Mouse (Mus musculus) limb, embryonic 15.5 days (tissue): ENCODE data around the gene Frzb. TPM values are rescaled to one million over a fixed set of nuclear protein-coding genes. Genes with fewer than 3 reads are reported as not detected.

Source experiments
- ATAC-seq: fragments of 200-750 bp; cut with Nextera tagmentation; 2 replicates; pipeline ENCODE4 v1.8.0; 2017; ENCODE audit warnings: low read depth, moderate TSS enrichment; ENCODE audit not compliant: insufficient number of reproducible peaks, low FRiP score, low TSS enrichment
- H3K27ac ChIP-seq: fragments of 300-500 bp; sonication (generic); 2 replicates; pipeline ENCODE4 v1.5.1; 2015; ENCODE audit warnings: moderate library complexity, mild to moderate bottlenecking, inconsistent platforms
- H3K27me3 ChIP-seq: fragments of 300-500 bp; sonication (generic); 2 replicates; pipeline ENCODE4 v1.6.1; 2015; ENCODE audit warnings: inconsistent platforms
- H3K36me3 ChIP-seq: fragments of 300-500 bp; sonication (generic); 2 replicates; pipeline ENCODE4 v1.6.1; 2015; ENCODE audit warnings: inconsistent platforms
- H3K4me1 ChIP-seq: fragments of 300-500 bp; sonication (generic); 2 replicates; pipeline ENCODE4 v1.6.1; 2015; ENCODE audit warnings: inconsistent platforms
- H3K4me2 ChIP-seq: fragments of 300-500 bp; sonication (generic); 2 replicates; pipeline ENCODE4 v1.6.1; 2015; ENCODE audit warnings: mild to moderate bottlenecking, inconsistent platforms
- H3K4me3 ChIP-seq: fragments of 300-500 bp; sonication (generic); 2 replicates; pipeline ENCODE4 v1.5.1; 2015; ENCODE audit warnings: mild to moderate bottlenecking, inconsistent platforms
- H3K9ac ChIP-seq: fragments of 300-500 bp; sonication (generic); 2 replicates; pipeline ENCODE4 v1.6.1; 2015; ENCODE audit warnings: inconsistent platforms
- H3K9me3 ChIP-seq: fragments of 300-500 bp; sonication (generic); 2 replicates; pipeline ENCODE4 v1.6.1; 2016; ENCODE audit warnings: inconsistent platforms
- WGBS: fragments of 180-500 bp; shearing (Covaris S2); methylation state at CpG from one replicate; pipeline ENCODE4 v1.1.7; 2015; 5-methylcytosine and 5-hydroxymethylcytosine counted together
- polyA plus RNA-seq: library from polyadenylated mRNA; unstranded; fragments of >200 nt; fragmentation: Nextera tagmentation; extraction: Ambion mirVana; gene quantifications from 2 replicates; pipeline ENCODE4 v1.2.1, GENCODE M21; 2015

The Frzb gene
- polyA plus RNA-seq, 1 experiment from 2014 or later, result 9.0 TPM

DNA sequence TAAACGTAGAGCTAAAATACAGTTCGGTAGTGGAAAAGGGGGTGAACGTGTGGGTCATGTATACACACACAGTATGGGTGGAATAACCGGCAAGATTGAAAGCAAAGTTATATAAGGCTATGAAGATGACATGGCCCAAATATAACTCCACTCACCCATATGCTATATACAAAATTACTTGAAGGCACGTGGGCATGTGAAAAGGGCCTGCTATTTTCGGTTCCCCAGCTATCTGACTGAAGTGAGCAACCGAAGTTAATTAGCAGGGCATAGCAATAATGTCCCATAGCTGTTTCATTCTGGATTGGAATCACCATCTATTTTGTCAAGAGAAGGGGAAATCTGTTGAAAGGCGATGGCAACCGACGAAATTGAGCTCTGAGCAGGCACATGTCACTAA lies 1.9 kb downstream of the Frzb start:
- no peak overlapping the region for H3K27ac ChIP-seq
- peak overlapping the region; percentile 55 for H3K4me3 ChIP-seq
- peaks cover 22% of the 10 kb centered on the region for H3K27me3 ChIP-seq
- no peak overlapping the region for H3K4me2 ChIP-seq
- H3K9me3 ChIP-seq, result no peaks in the 10 kb centered on the region
- no peak for ATAC-seq
- WGBS, result 46% methylated on average over 10 of the region's 10 CpGs
- H3K36me3 ChIP-seq, result no peaks in the 10 kb centered on the region
- H3K9ac ChIP-seq, result no peak overlapping the region
- H3K4me1 ChIP-seq, result peaks cover 15% of the 10 kb centered on the region

- H3K9ac ChIP-seq, result no peak overlapping the region
- WGBS, result 57% methylated on average over 14 of the region's 14 CpGs
- peaks cover 22% of the 10 kb centered on the region for H3K27me3 ChIP-seq
- H3K4me2 ChIP-seq, result no peak overlapping the region
- no peak for ATAC-seq
- H3K36me3 ChIP-seq, result no peaks in the 10 kb centered on the region
- no peak overlapping the region for H3K4me3 ChIP-seq
- H3K27ac ChIP-seq, result no peak overlapping the region
- H3K9me3 ChIP-seq, result no peaks in the 10 kb centered on the region
- peaks cover 15% of the 10 kb centered on the region for H3K4me1 ChIP-seq
Observed at GRCm38 (mm10) chr2:80444418-80445365, 2.7 kb downstream of the Frzb start.

- H3K27me3 ChIP-seq, result peaks cover 22% of the 10 kb centered on the region
- no peak overlapping the region for H3K4me3 ChIP-seq
- H3K4me2 ChIP-seq, result no peak overlapping the region
- H3K4me1 ChIP-seq, result peaks cover 15% of the 10 kb centered on the region
- no peak overlapping the region for H3K9ac ChIP-seq
- no peak for ATAC-seq
- no peak overlapping the region for H3K27ac ChIP-seq
- H3K36me3 ChIP-seq, result no peaks in the 10 kb centered on the region
- WGBS, result 88% methylated on average over 2 of the region's 2 CpGs
- no peaks in the 10 kb centered on the region for H3K9me3 ChIP-seq
Observed at GRCm38 (mm10) chr2:80443962-80444361, 3.5 kb downstream of the Frzb start.

GRCm38 (mm10) chr2:80441386-80441785 lies 6.0 kb downstream of the Frzb start:
- no peak for ATAC-seq
- Histone ChIP-seq H3K9me3 (no peaks in the 10 kb centered on the region), H3K4me1 (peaks cover 3% of the 10 kb centered on the region), H3K9ac (no peak overlapping the region), H3K36me3 (no peaks in the 10 kb centered on the region), H3K27me3 (peaks cover 16% of the 10 kb centered on the region), H3K4me3 (no peak overlapping the region), H3K4me2 (no peak overlapping the region), H3K27ac (no peak overlapping the region)
- WGBS, result 94% methylated on average over 3 of the region's 3 CpGs

- Histone ChIP-seq H3K36me3 (no peaks in the 10 kb centered on the region), H3K9me3 (no peaks in the 10 kb centered on the region), H3K4me2 (no peak overlapping the region), H3K27ac (no peak overlapping the region), H3K9ac (no peak overlapping the region), H3K4me1 (no peaks in the 10 kb centered on the region), H3K27me3 (no peaks in the 10 kb centered on the region), H3K4me3 (no peak overlapping the region)
- whole genome bisulfite sequencing, result 68% methylated on average over 3 of the region's 3 CpGs
- ATAC-seq, result no peak
Observed at GRCm38 (mm10) chr2:80438854-80439253, 8.6 kb downstream of the Frzb start.

DNA sequence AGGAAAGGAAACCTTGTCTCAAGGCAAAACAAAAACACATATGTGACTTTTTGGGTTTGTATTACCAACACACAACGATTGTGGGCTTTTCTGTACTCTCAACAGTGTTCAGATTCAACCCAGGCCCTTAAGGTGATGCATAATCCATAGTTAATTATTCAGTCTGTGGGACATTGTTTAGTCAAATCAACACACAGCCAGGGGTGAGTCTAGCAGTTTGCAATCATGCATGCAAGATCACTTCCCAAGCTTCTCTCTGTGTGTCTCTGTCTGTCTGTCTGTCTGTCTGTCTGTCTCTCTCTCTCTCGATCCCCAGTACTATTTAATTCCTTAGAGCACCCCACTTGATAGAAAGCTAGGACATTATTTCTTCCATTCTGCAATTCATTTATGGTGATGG lies 10.0 kb downstream of the Frzb start:
- Histone ChIP-seq H3K36me3 (no peaks in the 10 kb centered on the region), H3K27me3 (no peaks in the 10 kb centered on the region), H3K4me3 (no peak overlapping the region), H3K27ac (no peak overlapping the region), H3K9ac (no peak overlapping the region), H3K9me3 (no peaks in the 10 kb centered on the region), H3K4me1 (no peaks in the 10 kb centered on the region), H3K4me2 (no peak overlapping the region)
- WGBS, result 60% methylated on average over 2 of the region's 2 CpGs
- ATAC-seq, result no peak

- no peaks in the 10 kb centered on the region for H3K27me3 ChIP-seq
- H3K4me3 ChIP-seq, result no peak overlapping the region
- no peak overlapping the region for H3K4me2 ChIP-seq
- H3K4me1 ChIP-seq, result no peaks in the 10 kb centered on the region
- no peak for ATAC-seq
- 44% methylated on average over 11 of the region's 11 CpGs for WGBS
- no peaks in the 10 kb centered on the region for H3K9me3 ChIP-seq
- H3K36me3 ChIP-seq, result no peaks in the 10 kb centered on the region
- H3K9ac ChIP-seq, result no peak overlapping the region
- H3K27ac ChIP-seq, result no peak overlapping the region
Observed at GRCm38 (mm10) chr2:80434783-80435572, 12.4 kb downstream of the Frzb start.

- 81% methylated on average over 6 of the region's 6 CpGs for WGBS
- Histone ChIP-seq H3K9ac (no peak overlapping the region), H3K27me3 (no peaks in the 10 kb centered on the region), H3K9me3 (no peaks in the 10 kb centered on the region), H3K4me1 (no peaks in the 10 kb centered on the region), H3K4me3 (no peak overlapping the region), H3K27ac (no peak overlapping the region), H3K4me2 (no peak overlapping the region), H3K36me3 (no peaks in the 10 kb centered on the region)
- ATAC-seq, result no peak
Observed at GRCm38 (mm10) chr2:80433254-80433876, 14.1 kb downstream of the Frzb start.

DNA sequence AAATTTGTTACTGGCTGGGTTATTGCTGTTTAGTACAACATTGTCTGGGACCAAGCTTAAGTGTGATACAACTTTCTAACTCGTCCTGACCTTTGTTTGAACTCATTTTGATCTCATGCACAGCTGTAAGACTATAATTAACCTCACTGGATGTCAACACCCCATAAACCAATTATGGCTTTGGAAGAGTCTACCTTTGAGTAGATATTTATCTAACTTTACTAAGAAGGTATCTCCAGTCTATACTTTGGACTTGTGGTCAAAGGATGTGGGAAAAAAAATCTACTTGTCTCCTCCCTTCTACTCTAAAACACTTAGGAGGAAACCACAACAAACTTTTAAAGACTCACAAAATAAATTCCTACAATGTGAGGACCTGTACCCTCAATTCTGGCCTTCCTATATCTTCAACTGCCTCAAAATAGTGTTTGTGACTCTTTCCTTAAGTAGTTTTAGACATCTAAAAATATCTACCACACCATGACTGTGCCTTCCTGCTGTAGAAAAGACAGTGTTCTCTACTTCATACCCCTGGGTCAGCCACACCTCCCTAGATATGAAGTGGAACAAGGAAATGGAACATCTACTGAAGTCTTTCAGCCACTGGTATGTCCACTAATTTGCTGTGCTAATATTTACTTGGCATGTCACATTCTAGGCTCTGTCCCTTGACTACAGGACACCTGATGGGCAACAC lies 16.9 kb downstream of the Frzb start:
- no peak for ATAC-seq
- Histone ChIP-seq H3K27me3 (no peaks in the 10 kb centered on the region), H3K4me3 (no peak overlapping the region), H3K9ac (no peak overlapping the region), H3K4me1 (no peaks in the 10 kb centered on the region), H3K4me2 (no peak overlapping the region), H3K36me3 (no peaks in the 10 kb centered on the region), H3K27ac (no peak overlapping the region), H3K9me3 (no peaks in the 10 kb centered on the region)
- WGBS, result 45% methylated on average over 1 of the region's 1 CpGs

DNA sequence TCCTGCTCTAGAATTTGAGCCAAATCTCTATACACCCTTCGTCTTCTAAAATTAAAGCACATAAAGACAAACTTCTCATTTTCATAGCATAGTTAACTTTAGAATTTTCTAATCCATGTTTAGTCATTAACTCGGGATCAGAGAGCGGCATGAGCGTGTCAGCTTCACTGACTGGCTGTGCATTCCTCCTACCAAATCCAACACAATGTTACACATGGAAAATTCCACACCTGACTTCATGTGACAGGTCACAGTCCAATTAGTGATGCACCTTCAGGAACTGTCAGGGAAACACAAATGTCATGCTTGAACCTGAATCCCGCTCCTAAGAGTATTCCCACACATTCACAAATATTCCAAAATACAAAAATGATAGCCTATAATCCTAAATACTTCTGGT lies 24.3 kb downstream of the Frzb start:
- Histone ChIP-seq H3K4me3 (no peak overlapping the region), H3K4me2 (no peak overlapping the region), H3K4me1 (no peaks in the 10 kb centered on the region), H3K9ac (no peak overlapping the region), H3K36me3 (no peaks in the 10 kb centered on the region), H3K9me3 (no peaks in the 10 kb centered on the region), H3K27ac (no peak overlapping the region), H3K27me3 (no peaks in the 10 kb centered on the region)
- ATAC-seq, result no peak
- WGBS, result 91% methylated on average over 5 of the region's 5 CpGs

- no peak overlapping the region for H3K27ac ChIP-seq
- no peaks in the 10 kb centered on the region for H3K9me3 ChIP-seq
- no peak overlapping the region for H3K4me3 ChIP-seq
- no peak overlapping the region for H3K4me2 ChIP-seq
- ATAC-seq, result no peak
- no peaks in the 10 kb centered on the region for H3K4me1 ChIP-seq
- no peaks in the 10 kb centered on the region for H3K36me3 ChIP-seq
- 66% methylated on average over 1 of the region's 1 CpGs for WGBS
- no peaks in the 10 kb centered on the region for H3K27me3 ChIP-seq
- no peak overlapping the region for H3K9ac ChIP-seq
Observed at GRCm38 (mm10) chr2:80421990-80422389, 25.4 kb downstream of the Frzb start.
